Mouse (Mus musculus): ENCODE results near the gene Csnk2b. TPM values are rescaled to one million over a fixed set of nuclear protein-coding genes. Genes with fewer than 3 reads are reported as not detected.

The Csnk2b gene
- polyA plus RNA-seq, 1 experiment from 2014 or later = 291 TPM

GRCm38 (mm10) chr17:35157661-35158175 lies 35.9 kb upstream of the Csnk2b start:
- no peak overlapping the region for H3K4me3 ChIP-seq (ENCODE audit: low read depth, low read length)
- WGBS = 83% methylated on average over 8 of the region's 8 CpGs

GRCm38 (mm10) chr17:35157254-35157653 lies 35.4 kb upstream of the Csnk2b start:
- ATAC-seq (ENCODE audit: insufficient read depth) (no peak), DNase-seq (no peak)
- Histone ChIP-seq H3K4me2 (no peak overlapping the region), H3K27me3 (ENCODE audit: insufficient read depth, low read length) (no peaks in the 10 kb centered on the region), H3K4me1 (ENCODE audit: insufficient read depth) (no peaks in the 10 kb centered on the region), H3K4me3 (ENCODE audit: low read depth, low read length) (no peak overlapping the region), H3K9me3 (ENCODE audit: low read depth, low read length) (no peaks in the 10 kb centered on the region), H3K36me3 (ENCODE audit: insufficient read depth) (peaks cover 100% of the 10 kb centered on the region), H3K27ac (ENCODE audit: low read depth) (no peak overlapping the region), H3K9ac (no peak overlapping the region)
- TF ChIP-seq CTCF (IDR thresholded peaks at IDR 0.05; ENCODE audit: low read depth) = no peak
- 91% methylated on average over 8 of the region's 8 CpGs for WGBS

More at GRCm38 (mm10) chr17:35157661-35158175, 35.9 kb upstream of the Csnk2b start:
- Histone ChIP-seq H3K27me3 (ENCODE audit: insufficient read depth, low read length) (no peaks in the 10 kb centered on the region), H3K4me1 (ENCODE audit: insufficient read depth) (peaks cover 4% of the 10 kb centered on the region; the same call in 1 of the 2 replicates), H3K27ac (ENCODE audit: low read depth) (no peak overlapping the region), H3K36me3 (ENCODE audit: insufficient read depth) (peaks cover 100% of the 10 kb centered on the region), H3K9me3 (ENCODE audit: low read depth, low read length) (no peaks in the 10 kb centered on the region), H3K9ac (no peak overlapping the region), H3K4me2 (no peak overlapping the region)
- ATAC-seq (ENCODE audit: insufficient read depth) (no peak), DNase-seq (no peak)
- no peak for TF ChIP-seq CTCF (IDR thresholded peaks at IDR 0.05; ENCODE audit: low read depth)

- no peak overlapping the region for H3K9ac ChIP-seq
- WGBS = 90% methylated on average over 33 of the region's 33 CpGs
- H3K9me3 ChIP-seq (ENCODE audit: low read depth, low read length) = no peaks in the 10 kb centered on the region
- peaks cover 100% of the 10 kb centered on the region for H3K36me3 ChIP-seq (ENCODE audit: insufficient read depth)
- no peak for ATAC-seq (ENCODE audit: insufficient read depth)
- no peak overlapping the region for H3K27ac ChIP-seq (ENCODE audit: low read depth)
- no peak overlapping the region for H3K4me3 ChIP-seq (ENCODE audit: low read depth, low read length)
- H3K27me3 ChIP-seq (ENCODE audit: insufficient read depth, low read length) = no peaks in the 10 kb centered on the region
- DNase-seq = no peak
- no peak for TF ChIP-seq CTCF (IDR thresholded peaks at IDR 0.05; ENCODE audit: low read depth)
- no peaks in the 10 kb centered on the region for H3K4me1 ChIP-seq (ENCODE audit: insufficient read depth)
- H3K4me2 ChIP-seq = no peak overlapping the region
Observed at GRCm38 (mm10) chr17:35156461-35157200, 34.8 kb upstream of the Csnk2b start.

GRCm38 (mm10) chr17:35155451-35155850 lies 33.6 kb upstream of the Csnk2b start:
- H3K9ac ChIP-seq = no peak overlapping the region
- no peaks in the 10 kb centered on the region for H3K9me3 ChIP-seq (ENCODE audit: low read depth, low read length)
- no peaks in the 10 kb centered on the region for H3K27me3 ChIP-seq (ENCODE audit: insufficient read depth, low read length)
- H3K4me3 ChIP-seq (ENCODE audit: low read depth, low read length) = no peak overlapping the region
- ATAC-seq (ENCODE audit: insufficient read depth) (no peak), DNase-seq (no peak)
- H3K36me3 ChIP-seq (ENCODE audit: insufficient read depth) = peaks cover 100% of the 10 kb centered on the region
- 87% methylated on average over 12 of the region's 12 CpGs for WGBS
- H3K27ac ChIP-seq (ENCODE audit: low read depth) = no peak overlapping the region
- no peak for TF ChIP-seq CTCF (IDR thresholded peaks at IDR 0.05; ENCODE audit: low read depth)
- H3K4me1 ChIP-seq (ENCODE audit: insufficient read depth) = no peaks in the 10 kb centered on the region
- H3K4me2 ChIP-seq = no peak overlapping the region

DNA sequence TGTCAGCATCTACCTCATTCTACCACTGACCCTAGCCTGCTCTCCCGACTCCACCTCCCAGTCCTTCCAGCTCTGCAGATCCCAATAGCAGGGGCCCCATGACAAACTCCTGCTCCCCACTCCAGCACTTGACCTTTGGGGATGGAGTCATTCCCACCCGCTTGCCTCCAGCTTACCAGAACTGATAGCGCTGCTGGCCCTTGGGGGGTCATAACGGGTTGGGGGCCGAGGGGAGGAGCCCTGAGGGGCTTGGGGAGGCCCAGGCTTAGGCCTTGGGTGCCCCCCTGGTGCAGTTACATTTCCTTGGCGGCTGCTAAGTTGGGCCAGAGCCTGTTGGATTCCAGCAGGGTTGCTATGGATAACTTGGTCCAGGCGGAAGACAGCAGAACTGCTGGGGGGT lies 32.8 kb upstream of the Csnk2b start:
- no peak overlapping the region for H3K9ac ChIP-seq
- H3K4me3 ChIP-seq (ENCODE audit: low read depth, low read length) = no peak overlapping the region
- H3K9me3 ChIP-seq (ENCODE audit: low read depth, low read length) = no peaks in the 10 kb centered on the region
- no peaks in the 10 kb centered on the region for H3K27me3 ChIP-seq (ENCODE audit: insufficient read depth, low read length)
- ATAC-seq (ENCODE audit: insufficient read depth) (no peak), DNase-seq (no peak)
- H3K36me3 ChIP-seq (ENCODE audit: insufficient read depth) = peaks cover 100% of the 10 kb centered on the region
- TF ChIP-seq CTCF (IDR thresholded peaks at IDR 0.05; ENCODE audit: low read depth) = no peak
- no peak overlapping the region for H3K27ac ChIP-seq (ENCODE audit: low read depth)
- H3K4me2 ChIP-seq = no peak overlapping the region
- 83% methylated on average over 7 of the region's 7 CpGs for WGBS
- no peaks in the 10 kb centered on the region for H3K4me1 ChIP-seq (ENCODE audit: insufficient read depth)

GRCm38 (mm10) chr17:35153931-35154330 lies 32.1 kb upstream of the Csnk2b start:
- Histone ChIP-seq H3K27ac (ENCODE audit: low read depth) (no peak overlapping the region), H3K9ac (no peak overlapping the region), H3K4me1 (ENCODE audit: insufficient read depth) (no peaks in the 10 kb centered on the region), H3K9me3 (ENCODE audit: low read depth, low read length) (no peaks in the 10 kb centered on the region), H3K4me2 (no peak overlapping the region), H3K27me3 (ENCODE audit: insufficient read depth, low read length) (no peaks in the 10 kb centered on the region), H3K4me3 (ENCODE audit: low read depth, low read length) (no peak overlapping the region), H3K36me3 (ENCODE audit: insufficient read depth) (peaks cover 100% of the 10 kb centered on the region)
- ATAC-seq (ENCODE audit: insufficient read depth) = no peak
- no peak for DNase-seq
- no peak for TF ChIP-seq CTCF (IDR thresholded peaks at IDR 0.05; ENCODE audit: low read depth)
- 76% methylated on average over 4 of the region's 4 CpGs for WGBS

- DNase-seq (no peak), ATAC-seq (ENCODE audit: insufficient read depth) (no peak)
- no peak for TF ChIP-seq CTCF (IDR thresholded peaks at IDR 0.05; ENCODE audit: low read depth)
- H3K27me3 ChIP-seq (ENCODE audit: insufficient read depth, low read length) = no peaks in the 10 kb centered on the region
- H3K36me3 ChIP-seq (ENCODE audit: insufficient read depth) = peaks cover 100% of the 10 kb centered on the region
- H3K9ac ChIP-seq = no peak overlapping the region
- H3K27ac ChIP-seq (ENCODE audit: low read depth) = no peak overlapping the region
- H3K4me3 ChIP-seq (ENCODE audit: low read depth, low read length) = no peak overlapping the region
- WGBS = 84% methylated on average over 9 of the region's 9 CpGs
- no peaks in the 10 kb centered on the region for H3K9me3 ChIP-seq (ENCODE audit: low read depth, low read length)
- no peak overlapping the region for H3K4me2 ChIP-seq
- no peaks in the 10 kb centered on the region for H3K4me1 ChIP-seq (ENCODE audit: insufficient read depth)
Observed at GRCm38 (mm10) chr17:35153077-35153476, 31.2 kb upstream of the Csnk2b start.

All from lung, embryonic 14.5 days (tissue).